Mouse (Mus musculus): ENCODE results near the gene Tmem158. TPM values are rescaled to one million over a fixed set of nuclear protein-coding genes. Genes with fewer than 3 reads are reported as not detected.

Tmem158 gene
- polyA plus RNA-seq, 1 experiment = not detected

GRCm38 (mm10) chr9:123269906-123270558, 9.5 kb upstream of the Tmem158 start:
- TF ChIP-seq GATA1 (IDR thresholded peaks at IDR 0.05; ENCODE audit: low read length) = no peak

GRCm38 (mm10) chr9:123259896-123260610, 511 bp downstream of the Tmem158 start:
- no peak for TF ChIP-seq GATA1 (IDR thresholded peaks at IDR 0.05; ENCODE audit: low read length)

- no peak for TF ChIP-seq GATA1 (IDR thresholded peaks at IDR 0.05; ENCODE audit: low read length)
These were observed 1.1 kb downstream of the Tmem158 start for GRCm38 (mm10) chr9:123259461-123259895.

DNA sequence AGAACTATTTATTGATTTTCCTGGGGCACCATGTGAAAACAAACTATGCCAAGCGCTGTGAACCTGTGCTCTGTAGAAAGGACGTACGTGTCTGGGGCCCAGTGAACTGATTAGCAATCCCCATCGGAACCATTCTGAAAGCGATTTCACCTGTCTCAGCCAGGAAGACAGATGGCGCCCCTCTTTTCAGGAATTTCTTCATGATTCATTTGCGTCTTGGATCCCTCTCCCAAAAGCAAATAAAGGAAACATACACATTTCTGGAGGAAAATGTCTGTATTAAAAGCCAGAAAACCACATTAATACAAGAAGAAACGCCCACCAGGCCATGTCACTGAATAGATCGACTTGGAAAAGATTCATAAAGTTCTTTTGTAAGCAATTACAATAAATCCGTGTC, 1.8 kb downstream of the Tmem158 start:
- no peak for TF ChIP-seq GATA1 (IDR thresholded peaks at IDR 0.05; ENCODE audit: low read length)

DNA sequence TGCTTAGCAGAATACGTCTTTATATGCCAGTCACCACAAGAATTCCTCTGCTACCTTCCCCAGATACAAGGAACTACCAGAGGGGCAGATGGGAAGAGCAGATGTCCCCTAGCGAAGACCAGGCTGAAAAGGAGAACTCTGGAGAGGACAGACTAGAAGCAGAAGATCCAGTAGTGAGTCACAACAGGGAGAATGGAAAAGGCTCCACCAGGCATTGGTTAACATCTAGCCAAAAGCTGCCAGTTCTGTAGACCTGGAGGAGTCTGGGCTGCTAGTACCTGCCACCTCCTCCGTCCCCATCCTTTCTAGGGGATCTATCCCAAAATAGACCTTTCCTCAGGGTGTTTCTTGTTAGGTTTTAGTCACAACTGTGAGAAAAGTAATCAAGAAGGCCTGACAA, 4.8 kb downstream of the Tmem158 start:
- no peak for TF ChIP-seq GATA1 (IDR thresholded peaks at IDR 0.05; ENCODE audit: low read length)

DNA sequence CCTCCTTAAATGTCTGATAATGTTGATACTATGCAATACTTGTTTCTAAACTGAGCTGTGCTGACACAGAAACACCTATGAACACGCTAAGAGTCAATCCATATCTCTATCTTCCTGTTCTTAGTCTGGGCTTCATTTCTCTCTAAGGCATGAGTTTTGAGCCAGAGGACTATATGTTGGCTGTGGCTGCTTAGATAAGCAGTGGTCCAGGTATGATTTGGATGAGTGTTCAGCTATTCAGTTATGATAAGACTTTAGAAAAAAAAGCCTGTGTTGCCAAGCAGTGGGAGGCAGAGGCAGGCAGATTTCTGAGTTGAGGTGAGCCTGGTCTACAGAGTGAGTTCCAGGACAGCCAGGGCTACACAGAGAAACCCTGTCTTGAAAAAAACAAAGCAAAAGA, 12.6 kb downstream of the Tmem158 start:
- no peak for TF ChIP-seq GATA1 (IDR thresholded peaks at IDR 0.05; ENCODE audit: low read length)

DNA sequence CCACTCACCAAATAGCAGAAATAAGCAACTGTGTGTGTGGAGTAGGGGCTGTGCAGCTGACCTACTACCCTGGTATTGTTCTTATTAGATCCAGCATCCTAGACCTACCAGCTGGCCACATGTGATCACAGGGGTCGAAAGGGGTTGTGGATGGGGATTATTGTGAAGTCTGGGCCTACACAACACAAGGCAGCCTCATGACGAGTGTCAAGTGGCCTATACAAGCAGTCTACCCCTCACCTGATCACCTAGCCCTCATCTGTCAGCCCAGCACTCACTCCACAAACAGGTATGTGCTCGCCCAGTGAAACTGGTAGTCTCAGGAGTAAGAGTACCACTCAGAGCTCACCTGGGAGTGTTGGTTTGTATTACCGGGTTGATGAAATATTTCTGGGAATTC, 15.4 kb downstream of the Tmem158 start:
- TF ChIP-seq GATA1 (IDR thresholded peaks at IDR 0.05; ENCODE audit: low read length) = no peak

DNA sequence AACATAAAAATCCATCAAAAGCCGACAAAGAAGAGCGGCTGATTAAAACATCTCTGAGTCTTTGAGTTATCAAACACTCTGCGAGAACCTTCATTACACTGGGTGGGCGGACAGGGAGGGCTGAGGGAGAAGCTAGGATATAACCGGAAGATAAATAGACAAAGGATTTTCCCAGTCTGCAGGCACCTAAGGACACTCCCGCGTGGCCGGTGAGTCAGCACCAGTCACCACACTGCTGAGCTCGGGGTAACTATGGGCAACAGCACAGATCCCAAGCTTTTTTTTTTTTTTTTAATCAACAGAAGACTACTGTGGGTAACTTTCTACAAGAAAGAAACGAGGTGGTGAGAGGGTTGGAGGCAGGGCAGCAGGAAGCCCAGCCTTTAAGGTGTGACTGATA, 16.6 kb downstream of the Tmem158 start:
- TF ChIP-seq GATA1 (IDR thresholded peaks at IDR 0.05; ENCODE audit: low read length) = no peak

DNA sequence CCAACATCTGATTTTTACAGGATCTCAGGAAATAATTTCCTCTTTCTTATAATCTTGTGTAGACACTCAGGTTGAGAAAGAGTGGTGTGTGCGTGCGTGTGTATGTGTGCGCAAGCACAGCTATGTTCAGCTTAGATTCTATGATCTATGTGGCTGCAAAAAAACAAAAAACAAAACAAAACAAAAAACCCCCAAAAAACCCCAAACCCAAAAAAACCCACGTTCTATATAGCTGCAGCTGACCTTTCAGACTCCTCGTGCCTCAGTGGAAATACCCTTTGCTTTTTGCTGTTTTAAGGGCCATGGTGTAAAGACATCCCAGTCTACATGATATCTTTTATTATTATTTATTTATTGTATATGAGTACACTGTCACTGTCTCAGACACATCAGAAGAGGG, 19.4 kb downstream of the Tmem158 start:
- no peak for TF ChIP-seq GATA1 (IDR thresholded peaks at IDR 0.05; ENCODE audit: low read length)

DNA sequence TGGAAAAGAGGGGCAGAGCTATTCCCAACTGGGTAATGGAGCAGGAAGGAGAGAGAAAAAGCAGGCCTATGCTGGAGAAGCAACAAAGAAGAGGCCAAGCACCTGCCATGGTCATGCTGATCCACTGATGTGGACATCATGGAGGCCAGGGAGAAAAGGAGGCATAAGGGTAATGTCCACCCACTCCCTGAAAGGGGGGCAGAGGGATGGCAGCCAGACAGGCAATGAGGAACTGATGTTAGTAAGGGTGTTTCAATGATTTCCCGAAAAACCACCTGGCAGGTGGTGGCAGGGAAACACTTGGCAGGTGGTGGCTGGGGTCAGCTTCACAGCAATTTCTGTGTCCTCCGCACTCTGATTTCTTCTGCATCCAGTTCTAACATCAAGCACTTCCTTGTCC, 19.8 kb downstream of the Tmem158 start:
- TF ChIP-seq GATA1 (IDR thresholded peaks at IDR 0.05; ENCODE audit: low read length) = no peak

DNA sequence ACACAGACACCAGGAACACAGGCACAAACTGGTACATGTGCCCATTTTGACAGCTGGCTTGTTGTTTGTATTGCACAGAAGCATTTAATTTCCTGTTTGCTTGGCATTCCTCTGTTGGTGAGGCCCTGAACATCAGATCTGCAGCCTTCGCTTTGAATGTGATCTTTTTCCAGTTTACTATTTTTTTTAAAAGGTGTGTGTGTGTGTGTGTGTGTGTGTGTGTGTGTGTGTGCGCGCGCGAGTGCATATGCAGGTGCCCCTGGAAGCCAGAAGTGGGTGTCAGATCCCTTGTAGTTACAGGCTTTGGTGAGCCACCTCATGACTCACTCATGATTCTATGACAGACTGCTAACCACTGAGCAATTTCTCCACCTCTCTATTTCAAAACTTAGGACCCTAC, 20.3 kb downstream of the Tmem158 start:
- TF ChIP-seq GATA1 (IDR thresholded peaks at IDR 0.05; ENCODE audit: low read length) = no peak

DNA sequence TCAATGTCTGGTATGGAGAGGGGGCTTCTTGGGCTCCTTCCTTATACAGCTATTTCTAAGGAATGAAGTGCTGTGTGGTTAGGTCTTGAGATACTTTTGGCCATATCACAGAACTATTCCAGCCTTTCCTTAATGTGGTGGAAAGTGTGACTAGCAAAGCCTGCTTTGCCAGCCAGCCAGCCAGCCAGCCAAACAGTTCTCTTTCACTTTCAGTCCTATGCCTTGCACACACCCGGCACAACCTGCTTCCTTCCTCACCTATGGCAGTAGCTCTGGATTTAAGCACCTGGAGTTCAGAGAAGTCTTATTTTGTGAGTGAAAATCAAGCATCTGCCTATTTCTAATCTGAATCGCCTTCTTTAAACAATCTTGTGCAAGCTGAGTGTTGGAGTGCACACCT, 20.9 kb downstream of the Tmem158 start:
- no peak for TF ChIP-seq GATA1 (IDR thresholded peaks at IDR 0.05; ENCODE audit: low read length)

GRCm38 (mm10) chr9:123238256-123239045, 22.1 kb downstream of the Tmem158 start:
- no peak for TF ChIP-seq GATA1 (IDR thresholded peaks at IDR 0.05; ENCODE audit: low read length)

DNA sequence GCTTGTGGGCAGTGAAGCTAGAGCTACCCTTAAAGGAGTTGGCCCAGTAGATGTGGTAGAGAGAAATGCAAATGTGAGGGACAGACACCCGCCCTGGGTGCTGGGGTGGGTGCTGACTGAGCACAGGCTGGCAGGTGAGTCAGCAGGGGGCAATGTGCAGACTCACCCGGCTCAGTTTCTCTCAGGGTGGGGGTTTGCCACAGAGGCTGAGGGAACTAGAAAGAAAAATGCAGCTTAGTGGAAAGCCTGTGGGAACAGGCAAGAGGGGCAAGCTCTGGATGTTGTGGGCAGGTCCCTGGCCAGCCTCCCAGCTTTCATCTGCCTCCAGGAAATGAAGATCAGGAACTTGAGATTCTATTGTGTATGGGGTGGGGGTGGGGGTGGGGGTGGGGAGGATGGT, 22.8 kb downstream of the Tmem158 start:
- TF ChIP-seq GATA1 (IDR thresholded peaks at IDR 0.05; ENCODE audit: low read length) = no peak

DNA sequence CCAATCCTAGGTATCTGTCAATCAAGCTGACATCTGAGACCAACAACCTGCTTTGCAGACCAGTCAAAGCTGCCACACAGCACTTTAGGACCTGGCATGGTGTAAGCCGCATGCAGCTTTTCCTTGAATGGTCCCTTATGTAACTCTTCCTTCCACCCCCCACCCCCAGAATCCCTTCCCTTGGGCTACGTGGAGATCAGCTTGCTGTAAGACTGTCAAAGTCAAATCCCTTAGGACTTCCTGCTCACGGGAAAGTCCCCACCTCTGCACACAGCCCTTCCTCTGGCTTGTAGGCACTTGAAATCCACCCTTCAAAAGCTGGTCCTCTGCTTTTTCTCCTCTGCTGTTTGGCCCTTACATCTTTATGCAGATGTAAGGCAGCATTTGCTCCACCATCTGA, 24.9 kb downstream of the Tmem158 start:
- no peak for TF ChIP-seq GATA1 (IDR thresholded peaks at IDR 0.05; ENCODE audit: low read length)

- no peak for TF ChIP-seq GATA1 (IDR thresholded peaks at IDR 0.05; ENCODE audit: low read length)
These were observed 30.7 kb downstream of the Tmem158 start for GRCm38 (mm10) chr9:123229826-123230225.

All from G1E-ER4 (cell line).